Mouse (Mus musculus) small intestine, adult 2 months (tissue): ENCODE measurements at regions not wholly inside any gene's neighbourhood (a gene's known extent, or its start where the extent isn't known, plus 50 kb on each side); places are given as distances from the start of the nearest gene placed in this dataset.

ENCODE experiments used
- CTCF ChIP-seq: fragments of 200-500 bp; IDR thresholded peaks from 2 replicates; pipeline ENCODE4 v1.5.1; 2012; ENCODE audit warnings: low read depth, mild to moderate bottlenecking, control low read depth, inconsistent platforms, low read length, moderate library complexity, mixed read lengths; ENCODE audit not compliant: insufficient replicate concordance, insufficient read length; ENCODE audit errors: extremely low read depth
- POLR2A ChIP-seq: fragments of 200-500 bp; IDR thresholded peaks from 2 replicates; pipeline ENCODE4 v1.6.1; 2012; ENCODE audit warnings: low read depth, mild to moderate bottlenecking, control low read depth, inconsistent platforms, low read length, moderate library complexity

DNA sequence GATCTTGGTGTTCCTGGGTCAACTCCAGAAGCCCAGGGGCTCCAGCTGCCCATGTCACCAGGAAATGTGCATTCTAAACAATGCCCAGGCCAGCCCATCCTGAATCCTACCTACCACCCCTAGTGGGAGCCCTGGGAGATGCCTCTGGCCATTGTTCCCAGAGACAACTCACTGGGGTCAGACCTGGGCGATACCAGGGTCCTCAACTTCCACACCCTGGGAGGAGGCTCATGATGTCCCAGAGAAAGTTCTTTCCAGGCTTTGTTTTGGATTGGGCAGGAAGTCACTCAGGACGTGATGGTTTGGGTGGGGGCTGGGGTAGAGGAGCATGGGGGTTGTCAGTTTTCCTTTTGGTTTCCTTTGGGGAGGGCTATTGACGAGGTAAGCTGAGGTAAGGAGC lies 97.1 kb downstream of the Efnb1 start:
- no peak for TF ChIP-seq CTCF
- no peak for TF ChIP-seq POLR2A
